Mouse (Mus musculus) intestine, embryonic 14.5 days (tissue): ENCODE data around the gene BC048562. TPM values are rescaled to one million over a fixed set of nuclear protein-coding genes. Genes with fewer than 3 reads are reported as not detected.

Experiments
- ATAC-seq: fragments of 200-750 bp; cut with Nextera tagmentation; replicated peaks from 2 replicates; pipeline ENCODE4 v1.8.0; 2017; ENCODE audit warnings: low read depth, moderate number of reproducible peaks, moderate TSS enrichment, moderate library complexity; ENCODE audit not compliant: low FRiP score, low TSS enrichment
- DNase-seq: peaks from one replicate; pipeline ENCODE4 v3.0.0-alpha.2; 2018; ENCODE audit warnings: low spot score
- H3K27ac ChIP-seq: fragments of 300-500 bp; sonication (generic); 2 replicates; pipeline ENCODE4 v1.5.1; 2014; ENCODE audit warnings: low read depth, mild to moderate bottlenecking, control low read depth
- H3K27me3 ChIP-seq: fragments of 300-500 bp; sonication (generic); replicated peaks from 2 replicates; pipeline ENCODE4 v1.6.1; 2014; ENCODE audit warnings: low read length, control low read depth; ENCODE audit not compliant: control insufficient read depth, insufficient read depth
- H3K36me3 ChIP-seq: fragments of 300-500 bp; sonication (generic); 2 replicates; pipeline ENCODE4 v1.6.1; 2014; ENCODE audit warnings: low read length, control low read depth; ENCODE audit not compliant: control insufficient read depth, insufficient read depth
- H3K4me1 ChIP-seq: fragments of 300-500 bp; sonication (generic); replicated peaks from 2 replicates; pipeline ENCODE4 v1.6.1; 2014; ENCODE audit warnings: low read length, control low read depth, mixed read lengths; ENCODE audit not compliant: control insufficient read depth, insufficient read depth
- H3K4me2 ChIP-seq: fragments of 300-500 bp; sonication (generic); 2 replicates; pipeline ENCODE4 v1.6.1; 2014; ENCODE audit warnings: low read length
- H3K4me3 ChIP-seq: fragments of 300-500 bp; sonication (generic); 2 replicates; pipeline ENCODE4 v1.5.1; 2014; ENCODE audit warnings: low read depth, low read length, control low read depth, mixed read lengths
- H3K9ac ChIP-seq: fragments of 300-500 bp; sonication (generic); 2 replicates; pipeline ENCODE4 v1.6.1; 2014; ENCODE audit warnings: mild to moderate bottlenecking, low read length
- H3K9me3 ChIP-seq: fragments of 300-500 bp; sonication (generic); 2 replicates; pipeline ENCODE4 v1.6.1; 2016; ENCODE audit warnings: low read length, control low read depth; ENCODE audit not compliant: control insufficient read depth
- WGBS: fragments of 180-500 bp; shearing (Covaris S2); extraction: QIAGEN DNeasy Blood & Tissue Kit; methylation state at CpG from one replicate; pipeline ENCODE4 v1.1.7; 2014; 5-methylcytosine and 5-hydroxymethylcytosine counted together
- polyA plus RNA-seq: library from polyadenylated mRNA; unstranded; fragments of >200 nt; fragmentation: Nextera tagmentation; extraction: Ambion mirVana; gene quantifications from 2 replicates; pipeline ENCODE4 v1.2.1, GENCODE M21; 2014

Gene BC048562
- polyA plus RNA-seq, 1 experiment from 2014 or later = not detected

GRCm38 (mm10) chr9:108441236-108441919, 5.1 kb downstream of the BC048562 start:
- Histone ChIP-seq H3K9ac (no peak overlapping the region), H3K27me3 (no peaks in the 10 kb centered on the region), H3K4me3 (no peak overlapping the region), H3K4me2 (no peak overlapping the region), H3K4me1 (no peaks in the 10 kb centered on the region), H3K36me3 (no peaks in the 10 kb centered on the region), H3K27ac (no peak overlapping the region), H3K9me3 (no peaks in the 10 kb centered on the region)
- no peak for ATAC-seq
- no peak for DNase-seq
- 89% methylated on average over 11 of the region's 11 CpGs for WGBS

DNA sequence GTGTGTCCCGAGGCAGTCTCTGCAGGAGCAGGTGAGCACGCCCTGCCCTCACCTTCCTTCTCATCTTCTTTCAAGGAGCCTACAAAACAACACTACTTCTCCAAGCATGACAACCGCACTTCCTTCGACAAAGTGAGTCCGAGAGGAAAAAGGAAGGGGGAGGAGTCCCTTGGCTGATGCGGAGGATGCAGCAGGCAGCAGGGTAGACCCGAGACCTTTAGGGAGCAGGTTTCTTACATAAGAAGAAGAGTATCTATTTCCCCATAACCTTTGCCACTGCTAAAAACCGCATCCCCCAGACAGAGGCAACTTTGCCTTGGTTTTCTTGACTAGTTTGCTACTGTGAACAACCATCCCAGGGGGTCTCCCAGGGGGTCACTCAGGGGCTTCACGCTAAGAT, 8.8 kb downstream of the BC048562 start:
- no peaks in the 10 kb centered on the region for H3K27me3 ChIP-seq
- no peak overlapping the region for H3K4me2 ChIP-seq
- H3K27ac ChIP-seq = no peak overlapping the region
- peaks cover 10% of the 10 kb centered on the region for H3K4me1 ChIP-seq
- H3K4me3 ChIP-seq = no peak overlapping the region
- H3K9ac ChIP-seq = no peak overlapping the region
- ATAC-seq (no peak), DNase-seq (no peak)
- no peaks in the 10 kb centered on the region for H3K9me3 ChIP-seq
- H3K36me3 ChIP-seq = peaks cover 12% of the 10 kb centered on the region
- WGBS = 60% methylated on average over 9 of the region's 9 CpGs

GRCm38 (mm10) chr9:108449860-108450259, 13.6 kb downstream of the BC048562 start:
- Histone ChIP-seq H3K27me3 (no peaks in the 10 kb centered on the region), H3K9ac (no peak overlapping the region), H3K4me2 (peak overlapping the region; percentile 89), H3K36me3 (peaks cover 12% of the 10 kb centered on the region), H3K4me3 (peak overlapping the region; percentile 59), H3K27ac (peak overlapping the region; percentile 71; the same call in 1 of the 2 replicates), H3K9me3 (no peaks in the 10 kb centered on the region), H3K4me1 (peaks cover 34% of the 10 kb centered on the region)
- peak; percentile 66 for DNase-seq
- ATAC-seq = 0 out of 2 replicates have a peak, but pooled peaks have one; percentile 2
- 52% methylated on average over 4 of the region's 4 CpGs for WGBS

DNA sequence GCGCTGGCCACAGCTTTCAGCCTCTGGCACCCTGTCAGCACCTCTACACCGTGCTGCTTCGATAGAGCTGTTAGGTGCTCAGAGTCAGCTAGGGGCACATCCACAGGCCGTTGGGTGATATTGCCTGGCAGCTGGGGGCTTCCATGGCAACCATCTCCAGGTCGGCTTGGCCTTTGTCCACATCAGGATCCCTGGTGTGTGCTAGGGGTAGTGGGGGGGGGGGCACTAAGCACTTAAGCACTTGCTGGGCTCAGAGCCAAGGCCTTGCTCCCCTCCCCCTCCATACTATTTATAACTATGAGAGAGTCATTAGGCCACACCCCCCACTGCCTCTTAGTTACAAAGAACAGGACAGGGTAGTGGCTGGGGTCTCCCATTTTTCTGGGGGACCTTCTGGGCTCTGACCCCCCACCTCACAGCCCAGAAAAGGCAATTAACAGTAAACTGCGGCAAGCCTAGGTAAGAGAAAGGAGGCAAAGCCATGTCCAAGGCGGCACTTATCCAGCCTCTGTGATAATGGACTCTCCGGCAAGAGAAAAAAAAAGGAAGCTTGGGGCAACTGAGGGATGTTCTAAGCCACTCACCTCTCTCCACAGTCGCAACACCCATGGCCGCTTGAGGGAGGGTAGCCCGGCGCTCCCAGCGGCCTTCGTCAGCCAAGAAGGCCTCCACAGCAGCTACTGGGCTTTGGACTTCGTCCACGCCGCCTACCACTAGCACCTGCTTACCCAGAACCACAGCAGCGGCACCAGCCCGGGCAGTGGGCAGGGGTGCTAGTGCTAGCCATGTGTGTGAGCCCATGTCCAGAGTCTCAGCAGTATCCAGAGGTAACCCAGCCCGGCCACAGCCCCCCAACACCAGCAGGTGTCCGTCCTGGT, 14.2 kb downstream of the BC048562 start:
- Histone ChIP-seq H3K4me3 (peak overlapping the region; percentile 59), H3K27ac (peak overlapping the region; percentile 71), H3K36me3 (peaks cover 12% of the 10 kb centered on the region), H3K9me3 (no peaks in the 10 kb centered on the region), H3K27me3 (no peaks in the 10 kb centered on the region), H3K9ac (peak overlapping the region; percentile 60), H3K4me2 (peak overlapping the region; percentile 89), H3K4me1 (peaks cover 34% of the 10 kb centered on the region)
- WGBS = 57% methylated on average over 21 of the region's 21 CpGs
- peak; percentile 45 for ATAC-seq
- peak; percentile 78 for DNase-seq

DNA sequence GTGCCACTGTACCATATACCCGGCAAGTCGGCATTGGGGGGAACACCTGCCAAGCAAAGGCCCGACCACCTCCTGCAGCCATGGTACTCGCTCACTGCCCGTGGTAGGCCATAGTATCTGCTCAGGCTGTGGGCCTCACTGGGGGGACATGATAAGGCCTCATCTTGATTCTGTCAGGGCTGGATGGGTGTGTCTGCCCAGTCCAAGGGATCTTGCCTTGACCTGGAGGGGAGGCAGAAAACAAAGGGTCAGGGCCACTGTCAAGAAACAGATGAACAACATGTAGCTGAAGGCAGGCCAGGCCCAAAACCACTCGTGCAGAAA, 14.8 kb downstream of the BC048562 start:
- H3K9ac ChIP-seq = peak overlapping the region; percentile 60
- WGBS = 88% methylated on average over 6 of the region's 6 CpGs
- ATAC-seq (no peak), DNase-seq (no peak)
- peaks cover 12% of the 10 kb centered on the region for H3K36me3 ChIP-seq
- H3K9me3 ChIP-seq = no peaks in the 10 kb centered on the region
- peak overlapping the region; percentile 89 for H3K4me2 ChIP-seq
- peak overlapping the region; percentile 71 for H3K27ac ChIP-seq
- H3K4me1 ChIP-seq = peaks cover 34% of the 10 kb centered on the region
- H3K27me3 ChIP-seq = no peaks in the 10 kb centered on the region
- peak overlapping the region; percentile 59 for H3K4me3 ChIP-seq

DNA sequence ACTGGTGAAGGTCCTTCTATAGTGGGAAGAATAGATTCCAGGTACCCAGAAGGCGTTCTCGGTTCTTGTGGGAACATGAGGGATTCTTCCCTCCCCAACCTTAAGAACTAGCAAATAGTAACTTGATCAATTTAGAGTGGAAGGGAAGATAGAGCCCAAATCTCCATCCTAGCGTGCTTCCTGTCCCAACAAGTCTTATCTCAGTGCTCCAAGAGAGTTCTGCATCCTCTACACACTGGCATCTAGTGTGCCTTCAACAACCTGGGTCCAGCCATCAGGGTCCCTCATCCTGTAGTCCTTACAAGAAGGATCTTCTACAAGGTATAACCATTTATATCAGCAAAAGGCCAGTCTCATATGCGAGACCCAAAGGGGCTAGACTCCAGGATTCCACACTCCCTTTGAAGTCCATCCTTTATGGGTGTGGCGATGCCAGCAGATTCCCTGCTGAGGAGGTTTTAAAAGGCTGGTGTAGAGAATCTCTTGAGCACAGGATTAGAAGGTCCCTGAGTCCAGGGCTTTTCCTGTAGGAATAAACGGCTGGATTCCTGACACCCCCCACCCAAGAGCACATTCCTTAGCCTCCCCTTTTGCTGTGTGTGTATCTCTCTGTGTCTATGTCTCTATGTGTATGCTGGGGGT, 15.4 kb downstream of the BC048562 start:
- peak overlapping the region; percentile 89 for H3K4me2 ChIP-seq
- peaks cover 34% of the 10 kb centered on the region for H3K4me1 ChIP-seq
- H3K9ac ChIP-seq = peak overlapping the region; percentile 60
- H3K27ac ChIP-seq = peak overlapping the region; percentile 92
- H3K4me3 ChIP-seq = peak overlapping the region; percentile 59
- WGBS = 46% methylated on average over 6 of the region's 6 CpGs
- DNase-seq = peak; percentile 59
- no peaks in the 10 kb centered on the region for H3K9me3 ChIP-seq
- peaks cover 12% of the 10 kb centered on the region for H3K36me3 ChIP-seq
- H3K27me3 ChIP-seq = no peaks in the 10 kb centered on the region
- no peak for ATAC-seq

DNA sequence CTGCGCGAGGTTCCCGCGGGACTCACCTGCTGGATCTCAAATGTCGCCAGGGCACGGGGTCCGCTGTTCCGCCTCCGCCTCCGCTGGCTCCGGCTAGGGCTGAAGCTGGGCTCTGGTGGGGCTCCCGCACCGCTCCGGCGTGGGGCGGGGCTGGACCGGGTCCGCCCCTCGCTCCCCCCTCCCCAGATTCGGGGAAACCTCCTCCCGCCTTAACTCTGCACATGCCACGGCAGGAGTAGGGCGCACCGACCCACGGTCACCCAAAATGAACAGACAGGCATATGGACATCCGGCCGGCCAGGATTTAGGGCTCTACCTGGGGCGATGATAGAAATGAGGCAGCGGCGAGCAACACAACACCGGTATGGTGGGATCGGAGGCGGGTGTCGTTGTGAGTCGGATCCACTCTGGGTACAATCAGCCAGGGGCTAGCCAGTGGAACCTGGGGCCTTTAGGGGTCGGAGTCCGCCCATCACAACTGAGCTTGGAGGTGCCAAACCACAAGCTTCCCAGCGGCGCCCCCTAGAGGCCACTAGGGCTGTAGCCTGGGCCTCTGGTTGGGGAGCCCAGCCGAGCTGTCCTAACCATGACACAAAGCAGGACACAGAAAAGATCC, 16.1 kb downstream of the BC048562 start:
- under 1% methylated on average over 40 of the region's 40 CpGs for WGBS
- DNase-seq (peak; percentile 98), ATAC-seq (peak; percentile 87)
- peaks cover 12% of the 10 kb centered on the region for H3K36me3 ChIP-seq
- peak overlapping the region; percentile 59 for H3K4me3 ChIP-seq
- peak overlapping the region; percentile 89 for H3K4me2 ChIP-seq
- H3K27me3 ChIP-seq = no peaks in the 10 kb centered on the region
- peak overlapping the region; percentile 92 for H3K27ac ChIP-seq
- no peaks in the 10 kb centered on the region for H3K9me3 ChIP-seq
- H3K4me1 ChIP-seq = peaks cover 34% of the 10 kb centered on the region
- peak overlapping the region; percentile 60 for H3K9ac ChIP-seq

- peak overlapping the region; percentile 60 for H3K9ac ChIP-seq
- H3K27me3 ChIP-seq = no peaks in the 10 kb centered on the region
- no peak for DNase-seq
- peak overlapping the region; percentile 92 for H3K27ac ChIP-seq
- H3K9me3 ChIP-seq = no peaks in the 10 kb centered on the region
- peaks cover 9% of the 10 kb centered on the region for H3K36me3 ChIP-seq
- H3K4me3 ChIP-seq = peak overlapping the region; percentile 59
- peak; percentile 38 for ATAC-seq
- peak overlapping the region; percentile 89 for H3K4me2 ChIP-seq
- 28% methylated on average over 6 of the region's 6 CpGs for WGBS
- peaks cover 34% of the 10 kb centered on the region for H3K4me1 ChIP-seq
Measured at GRCm38 (mm10) chr9:108452911-108453310, 16.6 kb downstream of the BC048562 start.
